Mouse (Mus musculus) hematopoietic stem cell, adult 5-6 weeks (primary cell): ENCODE data around the gene Foxg1. TPM values are rescaled to one million over a fixed set of nuclear protein-coding genes. Genes with fewer than 3 reads are reported as not detected.

Experiments used
- ATAC-seq, 2 experiments: fragments of 125-278 bp in 1 of 2; replicated peaks in 1 of 2; 2 replicates each; pipeline ENCODE4 v1.8.0; 2016 to 2017; ENCODE audit warnings: inconsistent platforms in 2 of 2, mild to moderate bottlenecking in 2 of 2, moderate number of reproducible peaks in 2 of 2, low read depth in 1 of 2, moderate TSS enrichment in 1 of 2; ENCODE audit not compliant: low FRiP score in 2 of 2, poor library complexity in 2 of 2, severe bottlenecking in 2 of 2, insufficient read depth in 1 of 2, low TSS enrichment in 1 of 2
- total RNA-seq: library from RNA; stranded (forward); fragments of 172-1452, 232-1000 nt; gene quantifications from 2 replicates; pipeline ENCODE4 v1.2.3, GENCODE M21; 2017

The Foxg1 gene
- total RNA-seq, 1 experiment from 2014 or later = not detected

DNA sequence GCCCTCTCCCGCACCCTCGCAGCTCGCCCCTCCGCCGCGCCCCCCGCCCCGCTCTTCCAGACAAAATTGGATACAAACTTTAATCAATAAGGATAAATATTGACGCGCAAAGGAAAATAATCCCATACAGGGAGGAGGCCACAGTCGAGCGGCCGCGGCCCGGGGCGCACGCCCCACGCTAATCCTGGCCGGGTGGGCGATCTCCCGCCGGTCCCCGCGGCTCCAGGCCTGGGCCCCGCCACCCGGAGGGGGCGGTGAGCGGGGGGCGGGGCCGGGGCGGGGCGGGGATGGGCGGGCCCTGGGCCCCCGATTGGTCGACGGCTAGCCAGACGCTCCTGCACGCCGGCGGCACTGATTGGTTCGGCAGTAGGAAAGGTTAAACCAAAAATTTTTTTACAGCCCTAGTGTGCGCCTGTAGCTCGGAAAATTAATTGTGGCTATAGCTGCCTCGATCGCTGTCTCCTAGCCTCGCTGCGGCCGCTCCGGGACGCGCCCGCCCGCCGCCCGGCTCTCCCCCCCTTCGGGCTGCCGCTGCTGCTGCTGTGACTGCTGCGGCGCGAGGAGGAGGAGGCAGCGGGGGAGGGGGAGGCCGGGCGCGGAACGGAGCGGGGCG is 1.2 kb downstream of the Foxg1 start:
- ATAC-seq = no peak

DNA sequence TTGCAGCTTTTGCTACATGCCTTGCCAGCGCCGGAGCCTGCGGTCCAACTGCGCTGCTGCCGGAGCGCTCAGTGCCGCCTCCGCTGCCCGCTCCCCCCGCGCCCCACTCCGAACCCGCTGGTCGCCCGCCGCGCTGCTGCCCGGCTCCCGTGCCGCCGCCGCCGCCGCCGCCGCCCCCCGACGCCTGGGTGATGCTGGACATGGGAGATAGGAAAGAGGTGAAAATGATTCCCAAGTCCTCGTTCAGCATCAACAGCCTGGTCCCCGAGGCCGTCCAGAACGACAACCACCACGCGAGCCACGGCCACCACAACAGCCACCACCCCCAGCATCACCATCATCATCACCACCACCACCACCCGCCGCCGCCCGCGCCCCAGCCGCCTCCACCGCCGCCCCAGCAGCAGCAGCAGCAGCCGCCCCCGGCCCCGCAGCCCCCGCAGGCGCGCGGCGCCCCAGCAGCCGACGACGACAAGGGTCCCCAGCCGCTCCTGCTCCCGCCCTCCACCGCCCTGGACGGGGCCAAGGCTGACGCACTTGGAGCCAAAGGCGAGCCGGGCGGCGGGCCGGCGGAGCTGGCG is 1.9 kb downstream of the Foxg1 start:
- ATAC-seq = no peak

DNA sequence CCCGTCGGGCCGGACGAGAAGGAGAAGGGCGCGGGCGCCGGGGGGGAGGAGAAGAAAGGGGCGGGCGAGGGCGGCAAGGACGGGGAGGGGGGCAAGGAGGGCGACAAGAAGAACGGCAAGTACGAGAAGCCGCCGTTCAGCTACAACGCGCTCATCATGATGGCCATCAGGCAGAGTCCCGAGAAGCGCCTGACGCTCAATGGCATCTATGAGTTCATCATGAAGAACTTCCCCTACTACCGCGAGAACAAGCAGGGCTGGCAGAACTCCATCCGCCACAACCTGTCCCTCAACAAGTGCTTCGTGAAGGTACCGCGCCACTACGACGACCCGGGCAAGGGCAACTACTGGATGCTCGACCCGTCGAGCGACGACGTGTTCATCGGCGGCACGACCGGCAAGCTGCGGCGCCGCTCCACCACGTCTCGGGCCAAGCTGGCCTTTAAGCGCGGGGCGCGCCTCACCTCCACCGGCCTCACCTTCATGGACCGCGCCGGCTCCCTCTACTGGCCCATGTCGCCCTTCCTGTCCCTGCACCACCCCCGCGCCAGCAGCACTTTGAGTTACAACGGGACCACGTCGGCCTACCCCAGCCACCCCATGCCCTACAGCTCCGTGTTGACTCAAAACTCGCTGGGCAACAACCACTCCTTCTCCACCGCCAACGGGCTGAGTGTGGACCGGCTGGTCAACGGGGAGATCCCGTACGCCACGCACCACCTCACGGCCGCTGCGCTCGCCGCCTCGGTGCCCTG is 2.6 kb downstream of the Foxg1 start, which contains the start of gene Gm43517:
TSS of gene Gm43517 (plus strand) at position 299 of the 755 bp plus-strand sequence.
- ATAC-seq = peak; percentile 12 to 50; a peak in 3 of 4 replicates

DNA sequence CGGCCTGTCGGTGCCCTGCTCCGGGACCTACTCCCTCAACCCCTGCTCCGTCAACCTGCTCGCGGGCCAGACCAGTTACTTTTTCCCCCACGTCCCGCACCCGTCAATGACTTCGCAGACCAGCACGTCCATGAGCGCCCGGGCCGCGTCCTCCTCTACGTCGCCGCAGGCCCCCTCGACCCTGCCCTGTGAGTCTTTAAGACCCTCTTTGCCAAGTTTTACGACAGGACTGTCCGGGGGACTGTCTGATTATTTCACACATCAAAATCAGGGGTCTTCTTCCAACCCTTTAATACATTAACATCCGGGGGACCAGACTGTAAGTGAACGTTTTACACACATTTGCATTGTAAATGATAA is 3.2 kb downstream of the Foxg1 start:
- ATAC-seq = peak in 1 of 2 experiments; percentile 25; a peak in 1 of 4 replicates

DNA sequence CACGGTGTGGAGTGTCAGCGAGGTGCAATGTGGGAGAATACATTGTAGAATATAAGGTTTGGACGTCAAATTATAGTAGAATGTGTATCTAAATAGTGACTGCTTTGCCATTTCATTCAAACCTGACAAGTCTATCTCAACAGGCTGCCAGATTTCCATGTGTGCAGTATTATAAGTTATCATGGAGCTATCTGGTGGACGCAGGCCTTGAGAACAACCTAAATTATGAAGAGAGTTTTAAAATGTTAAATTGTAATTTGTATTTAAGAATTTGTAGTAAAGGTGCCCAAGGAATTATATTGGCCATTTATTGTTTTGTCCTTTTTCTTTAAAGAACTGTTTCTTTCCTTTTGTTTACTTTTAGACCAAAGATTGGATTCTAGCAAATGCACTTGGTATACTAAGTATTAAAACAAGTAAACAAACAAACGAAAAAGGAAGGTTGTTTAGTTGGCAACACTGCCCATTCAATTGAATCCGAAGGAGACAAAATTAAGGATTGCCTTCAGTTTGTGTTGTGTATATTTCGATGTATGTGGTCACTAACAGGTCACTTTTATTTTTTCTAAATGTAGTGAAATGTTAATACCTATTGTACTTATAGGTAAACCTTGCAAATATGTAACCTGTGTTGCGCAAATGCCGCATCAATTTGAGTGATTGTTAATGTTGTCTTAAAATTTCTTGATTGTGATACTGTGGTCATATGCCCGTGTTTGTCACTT is 3.8 kb downstream of the Foxg1 start:
- no peak for ATAC-seq

DNA sequence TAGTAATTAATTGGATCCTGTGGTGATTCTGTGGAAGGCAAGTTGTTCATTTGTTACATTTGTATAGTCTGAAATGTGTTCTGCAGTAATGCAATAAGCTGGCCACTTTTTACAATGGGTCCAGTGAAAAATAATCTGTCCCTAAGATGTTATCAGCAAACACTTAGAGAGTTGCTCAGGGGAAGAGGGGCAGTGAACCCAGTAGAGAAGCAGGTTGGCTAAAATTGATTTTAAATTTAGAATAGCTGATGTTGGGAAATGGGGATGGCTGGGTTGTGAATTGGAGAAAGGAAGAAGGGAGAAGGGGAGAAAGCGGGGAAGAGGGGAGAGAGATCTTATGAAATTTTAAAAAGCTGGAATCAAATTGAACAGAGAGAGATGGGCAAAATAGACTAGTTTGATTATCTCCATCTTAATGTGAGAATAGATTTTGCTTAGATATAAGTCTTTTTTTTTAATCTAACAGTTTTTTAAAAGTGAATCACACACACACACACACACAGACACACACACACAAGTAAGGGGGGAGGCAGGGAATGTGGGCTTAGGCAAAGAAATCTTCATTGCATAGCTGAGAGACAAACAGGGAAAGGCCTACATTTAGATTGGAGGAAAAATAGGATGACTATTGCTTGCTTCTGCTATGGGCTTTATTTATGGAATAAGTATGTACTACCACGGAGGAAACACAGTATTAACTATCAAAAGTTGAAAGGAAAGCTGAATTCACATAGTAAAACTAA is 5.6 kb downstream of the Foxg1 start:
- ATAC-seq = no peak

DNA sequence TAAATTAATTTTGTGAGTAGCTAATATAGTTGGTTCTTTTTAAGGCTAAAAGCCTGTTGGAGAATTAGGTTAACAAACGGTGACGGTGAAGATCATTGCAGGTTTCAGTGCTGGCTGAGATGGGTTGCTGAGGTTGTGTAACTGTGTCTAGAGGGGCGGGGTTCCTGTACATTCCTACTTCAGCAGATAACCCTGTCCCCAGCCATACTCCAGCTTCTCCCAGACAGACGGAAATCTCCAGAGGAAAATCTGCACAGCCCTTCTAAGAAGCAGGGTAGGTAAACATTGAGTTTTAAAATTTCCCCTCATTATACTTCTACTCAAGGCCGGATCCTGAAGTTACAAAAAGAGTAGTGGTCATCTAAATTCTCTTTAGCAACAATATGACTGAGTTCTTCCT is 7.2 kb downstream of the Foxg1 start:
- no peak for ATAC-seq

DNA sequence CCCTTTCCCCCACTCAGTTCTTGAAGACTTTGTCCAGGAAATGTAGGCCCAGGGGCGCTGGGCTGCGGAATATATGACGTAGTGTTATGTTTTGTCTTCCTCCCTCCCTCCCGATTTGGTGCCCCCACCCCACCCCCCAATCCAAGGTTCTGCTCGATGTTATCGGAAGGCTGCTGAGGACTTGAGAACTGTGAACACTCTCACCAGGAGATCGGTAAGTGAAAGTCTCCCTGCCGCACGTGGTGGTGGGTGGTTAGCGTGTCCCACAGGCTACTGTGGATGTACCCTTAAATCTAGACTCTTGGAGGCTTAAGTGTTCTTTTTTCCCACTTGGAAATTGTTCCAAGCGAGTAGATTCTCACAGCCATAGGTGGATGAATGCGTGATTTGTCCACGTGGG is 7.8 kb downstream of the Foxg1 start:
- no peak for ATAC-seq

DNA sequence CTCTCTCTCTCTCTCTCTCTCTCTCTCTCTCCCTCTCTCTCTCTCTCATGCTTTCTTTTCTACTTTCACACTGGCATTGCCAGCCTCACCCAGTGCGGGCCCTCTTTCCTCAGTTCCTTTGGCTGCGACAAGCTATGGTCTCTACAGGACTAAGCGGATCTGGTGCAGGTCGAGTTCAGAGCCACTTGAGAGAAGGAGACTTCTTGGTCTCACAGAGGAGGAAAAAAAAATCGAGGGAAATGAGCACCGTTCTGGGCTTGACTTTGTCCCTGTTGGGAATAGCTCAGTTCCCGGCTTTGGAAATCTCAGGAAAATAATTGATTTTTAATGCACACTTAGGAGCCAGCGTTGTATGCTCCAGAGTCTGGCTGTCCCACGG is 8.5 kb downstream of the Foxg1 start:
- no peak for ATAC-seq

DNA sequence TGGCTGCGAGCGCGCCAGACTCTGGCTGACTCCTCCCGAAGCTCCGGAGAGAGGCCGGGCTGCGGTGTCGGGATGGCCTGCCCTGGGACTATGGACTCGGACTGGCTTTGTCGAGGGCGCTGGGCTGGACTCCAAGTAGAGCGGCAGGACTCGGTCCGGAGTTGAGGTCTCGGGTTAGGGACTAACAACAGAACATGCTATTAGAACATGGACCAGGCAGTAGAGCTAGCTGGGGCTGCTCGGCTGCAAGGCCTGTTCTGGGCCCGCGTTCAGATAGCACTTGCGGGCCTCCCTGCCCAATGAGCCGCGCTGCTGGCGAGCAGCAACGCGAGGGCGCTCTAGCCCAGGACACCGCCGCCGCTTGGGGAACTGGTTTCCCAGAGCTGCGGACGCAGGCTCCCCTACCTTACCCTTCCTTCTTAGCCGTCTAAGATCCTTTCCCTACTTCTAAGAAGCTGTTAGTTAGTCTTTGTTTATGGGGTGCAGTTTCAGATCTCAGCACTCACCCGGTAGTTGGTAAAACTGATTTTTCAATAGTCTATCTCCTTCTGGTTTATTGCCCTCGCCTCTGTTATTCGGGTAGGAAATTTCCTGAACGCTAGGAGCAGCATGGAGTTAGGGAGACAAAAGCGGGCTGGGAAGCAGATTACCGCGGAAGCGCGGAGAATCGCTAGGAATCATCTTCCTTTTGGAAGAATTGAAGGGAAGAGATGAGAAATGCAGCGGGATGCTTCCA is 9.0 kb downstream of the Foxg1 start:
- peak; percentile 98 for ATAC-seq

DNA sequence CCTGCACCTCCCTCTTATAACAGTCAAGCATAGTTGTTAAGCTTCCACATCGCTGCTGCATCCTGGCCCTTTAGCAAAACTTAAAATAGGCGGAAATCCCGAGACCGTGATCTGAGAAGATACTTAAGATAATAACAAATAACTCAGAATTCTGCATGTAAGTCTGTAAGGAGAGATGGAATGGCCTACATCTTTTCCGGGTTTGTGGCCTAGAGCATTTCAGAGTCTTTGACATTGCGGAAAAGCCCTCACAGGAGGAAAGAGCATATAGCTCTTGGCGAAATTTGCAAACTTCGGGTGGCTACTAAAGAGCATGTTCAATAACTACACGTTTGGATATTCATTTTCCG is 9.6 kb downstream of the Foxg1 start:
- no peak for ATAC-seq

DNA sequence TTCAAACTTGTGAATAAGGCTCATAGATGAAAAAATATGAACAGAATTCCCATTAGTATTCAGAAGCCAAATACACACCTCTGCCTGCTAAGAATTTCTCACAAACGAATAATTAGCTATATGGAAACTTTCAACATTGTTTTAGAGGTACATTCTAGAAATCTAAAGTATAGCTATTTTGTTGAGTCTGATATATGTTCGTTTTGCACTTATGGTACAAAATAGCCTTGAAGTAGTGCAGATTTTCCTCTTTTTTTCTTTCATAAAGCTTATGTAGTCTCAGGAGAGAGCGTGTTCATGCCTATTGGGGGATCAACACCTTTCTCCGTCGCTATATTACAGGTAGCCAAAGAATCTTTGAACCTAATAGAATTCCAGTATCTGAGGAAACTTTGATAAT is 10.4 kb downstream of the Foxg1 start:
- ATAC-seq = no peak

DNA sequence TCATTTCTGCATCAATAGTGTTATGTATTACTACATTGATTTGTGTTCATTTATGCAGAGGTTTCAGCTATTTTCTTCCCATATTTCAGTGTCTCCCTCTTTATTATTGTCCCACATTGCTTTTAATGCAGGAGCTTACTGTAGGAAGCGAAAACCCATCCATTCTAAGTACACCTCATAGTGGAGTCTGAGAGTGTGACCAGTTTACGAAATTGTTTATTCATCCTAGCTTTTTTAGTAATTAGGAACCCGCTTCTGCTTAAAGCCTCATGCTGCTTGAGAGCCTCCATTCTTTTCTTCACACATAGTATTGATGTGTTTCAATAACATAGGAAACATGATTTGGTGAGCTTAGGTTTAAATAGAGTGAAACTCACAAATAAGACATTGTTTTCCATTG is 11.2 kb downstream of the Foxg1 start:
- ATAC-seq = no peak

DNA sequence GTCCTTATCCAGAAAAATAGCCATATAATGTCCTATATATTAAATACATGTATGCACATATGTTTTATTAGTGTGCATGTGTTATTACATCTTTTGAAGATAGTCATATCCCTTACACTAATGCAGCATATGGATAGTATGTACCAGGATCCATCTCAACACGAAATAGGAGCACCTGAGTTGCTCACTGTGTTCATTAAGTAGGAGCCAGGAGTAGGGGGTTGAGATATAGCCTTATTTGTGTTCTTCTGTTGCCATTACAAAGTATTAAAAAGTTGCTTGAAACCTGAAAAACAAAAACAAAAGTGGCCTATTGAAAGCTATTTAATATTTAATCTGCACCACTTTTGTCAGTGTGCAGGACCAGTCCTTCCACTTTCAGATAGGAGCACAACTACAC is 11.7 kb downstream of the Foxg1 start:
- no peak for ATAC-seq

DNA sequence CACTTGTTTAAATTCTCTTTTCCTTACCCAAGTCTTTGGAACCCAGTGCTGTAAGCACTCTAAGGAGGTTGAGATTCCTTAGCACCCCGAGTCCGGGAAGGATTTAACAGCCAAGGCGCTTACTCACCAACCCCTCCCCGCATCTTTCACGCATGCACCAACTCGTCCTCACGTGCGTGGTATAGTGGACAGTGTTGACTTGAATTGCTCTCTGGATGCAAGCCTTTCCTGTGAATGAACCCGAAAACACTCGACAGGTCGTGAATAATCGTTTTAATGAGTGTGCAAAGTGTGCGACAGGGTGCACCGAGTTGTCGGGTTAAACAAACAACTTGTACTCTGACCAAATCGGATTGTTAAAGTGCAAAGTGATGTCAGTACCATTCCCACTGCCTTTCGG is 12.4 kb downstream of the Foxg1 start:
- no peak for ATAC-seq

DNA sequence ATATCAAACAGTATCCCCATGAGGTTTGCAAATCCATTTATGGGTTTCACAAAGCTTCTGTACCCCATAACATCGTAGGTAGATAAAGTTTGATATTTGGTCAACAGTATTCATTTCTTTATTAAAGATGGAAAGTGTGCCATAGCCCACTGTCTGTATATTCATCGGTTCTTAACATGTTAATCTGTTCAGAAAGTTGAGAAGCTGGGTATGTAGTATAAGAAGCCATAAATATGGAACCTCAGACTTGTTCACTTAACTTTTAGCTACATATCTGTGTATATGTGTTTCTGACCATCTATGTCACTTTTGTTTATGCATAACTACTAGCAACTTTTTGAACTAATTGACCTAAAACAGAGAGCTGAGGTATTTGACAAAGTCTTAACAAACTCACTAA is 13.5 kb downstream of the Foxg1 start:
- ATAC-seq = no peak

DNA sequence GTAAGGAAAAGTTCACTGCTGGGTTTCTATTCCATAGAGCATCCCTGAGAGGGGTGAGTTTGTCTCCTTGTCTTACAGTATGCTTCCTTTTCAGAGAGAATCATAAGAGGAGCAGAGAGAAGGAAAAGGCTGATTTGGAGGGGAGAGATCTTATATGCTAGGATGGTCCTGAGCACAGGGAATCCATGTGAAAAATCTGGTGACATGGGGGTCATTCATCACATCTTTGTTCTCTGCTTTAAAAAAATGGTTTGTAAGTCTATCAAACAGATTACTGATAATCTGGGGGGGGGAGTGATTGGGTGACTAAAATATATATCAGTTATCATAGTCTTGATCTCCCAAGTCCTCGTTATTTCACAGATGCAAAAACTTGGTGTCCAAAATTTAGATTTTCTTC is 14.3 kb downstream of the Foxg1 start:
- no peak for ATAC-seq
